Mouse (Mus musculus): ENCODE measurements around the gene Cd164l2.

The Cd164l2 gene

DNA sequence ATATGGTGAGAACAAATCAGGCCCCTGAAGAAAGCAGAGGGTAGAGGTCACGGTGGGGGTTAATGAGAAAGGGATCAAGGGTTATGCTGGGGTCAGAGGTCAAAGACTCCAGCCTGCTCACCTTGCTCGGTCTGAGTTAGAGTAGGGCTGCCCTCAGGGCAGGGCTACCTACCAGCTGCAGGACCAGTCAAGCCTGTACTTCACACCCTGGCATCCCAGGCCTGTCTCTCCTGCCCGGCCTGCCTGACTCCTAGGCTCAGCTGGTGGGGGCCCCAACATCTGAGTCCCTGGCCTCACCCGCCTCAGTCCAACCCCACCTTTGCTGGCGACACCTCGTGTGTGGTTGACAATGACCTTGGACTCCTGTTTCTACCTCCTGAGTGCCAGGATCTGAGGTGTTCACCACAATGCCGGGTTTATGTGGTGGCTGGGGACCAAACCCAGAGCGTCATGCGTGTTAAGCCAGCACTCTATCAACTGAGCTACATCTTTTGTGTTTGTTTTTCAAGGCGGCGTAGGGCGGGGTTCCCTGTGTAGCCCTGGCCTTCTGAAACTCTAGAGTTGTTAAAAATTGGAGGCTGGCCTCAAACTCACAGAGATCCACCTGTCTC is 46.0 kb downstream of the Cd164l2 start:
- DNase-seq (ENCODE audit: low spot score), result no peak

DNA sequence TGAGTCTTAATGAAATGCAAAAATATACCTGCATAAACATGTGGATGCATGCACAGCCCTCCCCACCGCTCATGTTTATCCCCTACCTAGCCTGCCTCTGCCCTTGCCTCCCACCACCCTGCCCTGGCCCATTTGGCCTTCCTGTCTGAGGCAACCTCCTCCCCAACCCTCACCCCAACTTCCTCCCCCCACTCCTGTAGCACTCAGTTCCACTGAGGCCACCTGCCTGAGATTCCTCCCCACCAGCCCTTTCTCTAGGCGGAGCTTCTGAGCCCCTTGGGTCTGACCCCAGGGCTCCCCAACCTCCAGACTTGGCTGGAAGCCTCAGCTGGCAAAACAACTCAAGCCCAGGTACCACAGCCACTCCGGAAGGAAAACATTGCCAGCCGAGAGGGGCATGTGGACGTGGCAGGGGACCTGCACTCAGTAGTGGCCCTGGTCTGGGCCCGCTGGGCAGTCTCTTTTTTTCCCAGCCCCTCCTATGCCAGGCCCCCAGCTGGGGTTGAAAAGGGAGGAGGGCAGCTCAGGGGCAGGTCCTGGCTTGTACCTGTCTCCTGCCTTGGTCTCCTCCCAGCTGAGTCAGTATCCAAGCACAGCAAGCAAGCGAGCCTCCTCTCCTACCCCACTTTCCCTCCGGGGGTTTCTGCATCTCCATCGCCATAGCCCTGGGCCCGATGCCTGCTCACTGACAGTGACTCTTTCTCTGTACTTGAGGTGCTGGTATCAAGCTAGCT is 49.9 kb downstream of the Cd164l2 start:
- DNase-seq (ENCODE audit: low spot score), result no peak

DNA sequence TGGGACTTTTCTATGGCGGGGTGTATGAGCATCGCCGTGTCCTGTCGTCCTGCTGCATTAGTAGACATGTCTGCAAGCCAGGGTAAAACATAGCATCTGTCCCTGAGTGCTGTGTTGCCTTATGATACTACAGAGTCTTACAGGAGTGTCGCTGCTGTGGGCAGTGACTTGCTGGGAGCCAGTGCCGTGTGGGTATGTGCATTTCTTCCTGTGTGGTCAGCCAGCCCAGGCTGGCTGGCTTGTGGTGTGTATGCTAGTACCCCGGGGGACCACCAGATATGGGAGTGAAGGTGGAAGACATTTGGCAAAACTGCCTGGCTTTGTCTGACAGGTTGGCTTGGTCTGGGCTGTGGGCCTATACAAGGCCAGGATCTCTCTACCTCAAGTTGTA is 50.4 kb downstream of the Cd164l2 start:
- DNase-seq (ENCODE audit: low spot score), result no peak

DNA sequence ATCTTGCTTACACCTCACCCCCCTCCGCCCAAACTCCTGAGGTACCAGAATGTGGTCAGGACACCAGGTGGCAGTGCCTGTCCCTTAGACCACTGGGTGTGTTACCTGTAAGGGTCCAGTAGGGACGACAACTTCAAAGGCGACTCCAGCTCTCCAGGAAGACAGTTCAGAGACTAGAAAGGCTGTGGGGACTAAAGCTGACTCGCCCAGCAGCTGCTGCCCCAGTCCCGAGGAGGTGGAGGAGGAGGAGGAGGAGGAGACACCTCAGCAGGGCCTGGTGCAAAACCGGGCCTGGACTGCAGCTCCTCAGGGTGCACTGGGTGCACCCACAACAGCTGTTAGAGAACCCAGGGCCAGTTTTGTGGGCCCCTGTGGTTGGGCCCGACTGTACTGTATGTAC is 51.0 kb downstream of the Cd164l2 start, which contains the start of gene Sytl1:
Gene Sytl1 (minus strand): TSS at position 232 of the 400 bp plus-strand sequence.
- DNase-seq (ENCODE audit: low spot score), result no peak

DNA sequence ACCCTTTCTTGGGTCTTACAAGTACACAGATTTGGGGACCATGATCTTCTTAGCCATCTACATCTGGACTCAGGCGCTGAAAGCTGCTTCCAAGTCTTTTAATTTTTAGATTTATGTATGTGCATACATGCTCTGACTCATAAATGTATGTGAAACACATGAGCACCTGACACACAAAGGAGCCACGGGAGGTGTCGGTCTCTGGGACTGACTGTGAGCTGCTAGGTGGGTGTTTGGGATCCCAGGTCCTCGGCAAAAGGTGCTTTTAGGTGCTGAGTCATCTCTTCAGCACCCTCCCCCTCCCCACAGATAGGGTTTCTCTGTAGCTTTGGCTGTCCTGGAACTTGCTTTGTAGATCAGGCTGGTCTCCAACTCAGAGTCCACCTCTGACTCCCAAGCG is 51.8 kb downstream of the Cd164l2 start:
- no peak for DNase-seq (ENCODE audit: low spot score)

DNA sequence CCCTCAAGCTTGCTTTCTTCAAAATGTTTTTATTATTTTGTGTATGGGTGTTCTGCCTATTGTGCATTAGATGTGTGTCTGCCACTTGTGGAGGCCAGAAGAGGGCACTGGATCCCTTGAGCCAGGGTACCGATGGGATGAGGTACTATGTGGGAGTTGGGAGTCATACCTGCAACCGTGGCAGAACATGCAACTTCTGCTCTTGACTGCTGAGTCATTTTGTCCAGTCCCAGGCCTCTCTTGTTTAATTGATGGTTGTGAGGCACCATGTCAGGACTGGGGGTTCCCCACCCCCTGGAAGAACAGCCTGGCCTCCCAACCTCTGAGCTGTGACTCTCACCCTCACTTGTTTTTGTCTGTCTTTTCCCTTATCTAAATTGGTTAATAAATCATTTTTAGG is 52.6 kb downstream of the Cd164l2 start:
- no peak for DNase-seq (ENCODE audit: low spot score)

DNA sequence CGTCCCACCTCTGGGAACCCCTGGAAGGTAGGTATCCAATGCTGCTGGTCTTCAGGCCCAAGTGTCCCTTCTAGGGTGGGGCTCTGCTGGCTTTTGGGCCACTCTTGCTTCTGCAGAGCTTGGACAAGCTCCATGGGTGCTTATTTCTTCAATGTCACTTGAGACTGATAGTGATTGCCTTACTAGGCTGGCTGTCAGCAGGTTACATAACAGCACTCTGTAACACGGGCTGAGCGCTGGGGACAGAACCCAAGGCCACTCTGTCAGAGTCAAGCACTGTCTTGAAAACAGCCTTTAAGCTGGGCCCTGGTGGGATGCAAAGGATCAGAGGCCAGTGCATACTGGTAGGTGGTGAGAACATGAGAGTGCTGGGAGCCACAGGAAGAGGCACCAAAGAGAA is 53.4 kb downstream of the Cd164l2 start:
- no peak for DNase-seq (ENCODE audit: low spot score)

DNA sequence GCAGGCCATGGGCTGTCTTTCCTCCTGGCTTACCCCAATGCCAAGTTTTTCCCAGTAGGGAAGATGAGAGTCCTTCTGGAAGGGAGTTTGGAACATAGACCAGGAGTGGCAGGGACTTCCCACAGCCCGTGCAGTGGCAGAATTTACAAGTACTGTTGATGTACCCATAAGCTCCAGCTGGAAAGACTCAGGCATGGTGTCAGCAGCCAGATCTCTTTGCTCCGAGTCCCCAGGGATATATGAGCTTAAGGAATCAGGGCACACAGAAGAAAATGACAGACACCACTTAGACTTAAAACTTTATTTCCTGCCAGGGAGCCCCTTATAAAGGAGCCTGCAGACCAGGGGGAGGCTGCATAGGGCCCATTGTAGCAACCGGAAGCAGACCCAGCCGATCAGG is 53.8 kb downstream of the Cd164l2 start:
- DNase-seq (ENCODE audit: low spot score), result no peak

DNA sequence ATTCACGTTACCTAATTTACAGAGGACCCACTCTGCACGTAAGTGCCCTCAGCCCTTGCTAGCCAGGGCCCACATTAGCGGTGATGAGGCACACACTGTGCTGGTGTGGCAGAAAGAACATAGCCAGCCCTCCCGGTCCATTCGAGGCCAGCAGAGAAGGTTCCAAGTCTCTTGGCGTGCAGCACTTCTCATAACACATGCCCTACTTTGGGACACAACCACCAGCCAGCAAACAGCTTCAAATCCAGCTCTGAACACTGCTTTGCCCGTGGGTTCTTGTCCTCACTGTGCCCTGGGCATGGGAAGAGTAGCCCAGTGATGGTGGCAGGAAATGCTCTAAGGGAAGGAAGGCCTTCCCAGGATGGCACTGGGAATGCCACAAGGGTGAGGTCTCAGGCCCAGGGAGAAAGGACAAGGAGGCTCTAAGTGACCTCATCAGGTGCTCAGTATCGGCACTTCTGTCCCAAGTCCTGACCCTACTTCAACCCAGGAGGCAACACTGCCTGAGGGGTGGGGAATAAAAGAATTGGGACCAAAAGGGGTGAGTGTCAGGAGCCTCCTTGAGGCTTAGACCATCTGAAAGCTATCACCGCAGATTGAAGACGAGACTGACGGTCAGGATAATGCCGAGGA is 54.4 kb downstream of the Cd164l2 start:
- peak; percentile 66 for DNase-seq (ENCODE audit: low spot score)

DNA sequence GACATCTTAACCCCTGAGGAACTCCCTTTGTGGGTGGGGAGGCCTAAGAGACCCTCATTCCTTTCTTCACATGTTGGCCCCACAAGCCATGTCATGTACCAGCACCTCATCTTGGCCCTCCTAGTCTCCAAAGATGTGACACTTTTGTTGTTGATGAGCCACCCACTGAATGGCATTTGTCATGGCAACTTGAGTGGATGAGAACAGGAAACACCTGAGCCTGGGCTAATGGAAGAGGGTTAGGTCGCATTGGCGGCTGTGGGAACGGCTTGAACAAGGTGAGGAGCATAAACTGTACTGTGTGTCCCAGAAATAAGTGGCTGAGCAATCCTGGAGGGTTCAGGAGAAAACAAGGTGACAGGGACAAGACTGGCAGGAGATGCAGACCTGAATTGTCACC is 57.0 kb downstream of the Cd164l2 start:
- DNase-seq (ENCODE audit: low spot score), result no peak

DNA sequence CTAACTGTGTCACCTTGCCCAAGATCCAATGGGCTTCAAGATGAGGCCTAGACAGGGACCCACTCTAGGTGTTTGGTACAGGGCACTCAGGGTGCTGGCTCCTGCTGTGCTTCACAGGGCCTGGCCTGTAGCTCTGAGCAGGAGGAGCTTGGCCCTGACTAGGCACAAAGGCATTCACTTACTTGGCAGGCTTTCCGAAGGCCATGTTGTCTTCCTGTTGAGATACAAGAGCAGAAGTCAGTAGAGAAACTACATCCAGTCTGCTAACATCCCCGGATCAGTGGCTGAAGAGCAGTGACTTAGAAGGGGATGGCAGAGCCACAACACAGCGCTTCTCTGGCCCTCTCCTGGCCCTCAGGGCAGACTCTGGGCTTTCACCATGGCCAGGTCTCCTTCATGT is 57.7 kb downstream of the Cd164l2 start:
- peak; percentile 84 for DNase-seq (ENCODE audit: low spot score)

DNA sequence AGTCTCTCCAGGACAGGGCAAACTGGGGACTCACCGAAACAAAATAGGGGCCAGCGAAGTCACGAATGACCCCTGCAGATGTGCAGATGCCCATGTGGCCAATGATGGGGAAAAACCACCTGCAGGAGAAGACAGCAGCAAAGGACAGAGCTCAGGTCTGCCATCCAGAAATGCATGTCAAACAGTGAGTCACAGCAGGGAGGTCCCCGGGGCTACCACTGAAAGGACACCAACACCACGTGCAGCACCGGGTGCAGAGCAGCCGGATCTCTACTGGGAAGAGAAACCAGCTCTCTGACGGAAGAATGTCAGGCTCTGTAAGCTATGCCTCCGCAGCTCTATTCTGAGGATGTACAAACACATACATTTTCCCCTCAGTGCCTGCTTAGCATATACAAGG is 59.0 kb downstream of the Cd164l2 start:
- DNase-seq (ENCODE audit: low spot score), result no peak

All from adipocyte (in vitro differentiated cells).